Mouse (Mus musculus): Measurements from ENCODE around the gene Gstt2.

- no peak for TF ChIP-seq CTCF (IDR thresholded peaks at IDR 0.05; ENCODE audit: insufficient read depth, low read depth, low read length)
- no peak for TF ChIP-seq POLR2A (IDR thresholded peaks at IDR 0.05; ENCODE audit: insufficient read depth, low read depth, low read length)
Measured at GRCm38 (mm10) chr10:75839092-75839491, 1.9 kb upstream of the Gstt2 start.
